Mouse (Mus musculus) ES-Bruce4 (cell line): ENCODE measurements around the gene Ptgs1. TPM values are rescaled to one million over a fixed set of nuclear protein-coding genes. Genes with fewer than 3 reads are reported as not detected.

Source experiments
- H3K27ac ChIP-seq: 2 replicates; pipeline ENCODE4 v1.5.1; 2012; ENCODE audit warnings: low read length, inconsistent platforms; ENCODE audit not compliant: insufficient read depth
- H3K27me3 ChIP-seq: 2 replicates; pipeline ENCODE4 v1.6.1; 2012; ENCODE audit warnings: mild to moderate bottlenecking, low read length, inconsistent platforms; ENCODE audit not compliant: control insufficient read depth, poor library complexity, insufficient read depth, severe bottlenecking
- H3K36me3 ChIP-seq: 2 replicates; pipeline ENCODE4 v1.6.1; 2012; ENCODE audit warnings: inconsistent platforms, mild to moderate bottlenecking, low read length, moderate library complexity; ENCODE audit not compliant: control insufficient read depth, poor library complexity, insufficient read depth, severe bottlenecking
- H3K4me1 ChIP-seq: one replicate; pipeline ENCODE4 v1.8.1; 2011; ENCODE audit warnings: low read length; ENCODE audit not compliant: control insufficient read depth, insufficient read depth
- H3K4me3 ChIP-seq: 2 replicates; pipeline ENCODE4 v1.5.1; 2011; ENCODE audit warnings: low read depth, mild to moderate bottlenecking, low read length
- H3K9ac ChIP-seq: 2 replicates; pipeline ENCODE4 v1.6.1; 2012; ENCODE audit warnings: low read depth, mild to moderate bottlenecking, inconsistent platforms; ENCODE audit not compliant: poor library complexity, severe bottlenecking
- H3K9me3 ChIP-seq: replicated peaks from 2 replicates; pipeline ENCODE4 v1.6.1; 2012; ENCODE audit warnings: mild to moderate bottlenecking, low read length, inconsistent platforms; ENCODE audit not compliant: control insufficient read depth, poor library complexity, insufficient read depth, severe bottlenecking
- CTCF ChIP-seq: IDR thresholded peaks from one replicate; pipeline ENCODE4 v1.8.1; 2011; ENCODE audit warnings: low read depth, low read length
- EP300 ChIP-seq: IDR thresholded peaks from 2 replicates; pipeline ENCODE4 v1.6.1; 2011; ENCODE audit warnings: low read depth, low read length; ENCODE audit not compliant: insufficient read depth
- POLR2A ChIP-seq: IDR thresholded peaks from one replicate; pipeline ENCODE4 v1.8.1; 2011; ENCODE audit warnings: low read length; ENCODE audit not compliant: insufficient read depth
- polyA plus RNA-seq: library from polyadenylated mRNA; stranded (reverse); fragments of >200 nt; gene quantifications from 2 replicates; pipeline ENCODE4 v1.2.4, GENCODE M21; 2011; ENCODE audit warnings: low read depth; ENCODE audit not compliant: missing spikeins, insufficient read depth, insufficient read length

Gene Ptgs1
- polyA plus RNA-seq, 1 experiment: 2.2 TPM

DNA sequence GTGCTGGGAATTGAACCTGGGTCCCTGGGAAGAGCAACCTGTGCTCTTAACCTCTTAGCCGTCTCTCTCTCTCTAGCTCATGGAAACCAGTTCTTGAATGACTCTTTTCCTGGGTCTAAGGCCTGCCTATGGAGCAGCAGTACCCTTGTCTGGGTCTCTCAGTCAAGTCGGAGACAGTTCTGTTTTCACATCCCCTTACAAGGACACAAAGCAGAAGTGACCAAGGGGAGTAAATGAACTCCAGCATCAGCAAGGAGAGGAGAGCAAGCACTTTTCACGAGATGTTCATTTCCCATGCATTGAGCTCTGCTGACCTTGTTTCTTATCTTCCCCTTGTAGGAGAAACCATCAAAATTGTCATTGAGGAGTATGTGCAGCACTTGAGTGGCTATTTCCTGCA is 14.5 kb downstream of the Ptgs1 start:
- no peaks in the 10 kb centered on the region for H3K9me3 ChIP-seq
- no peaks in the 10 kb centered on the region for H3K4me1 ChIP-seq
- H3K36me3 ChIP-seq: no peaks in the 10 kb centered on the region
- no peak overlapping the region for H3K27ac ChIP-seq
- H3K9ac ChIP-seq: no peak overlapping the region
- H3K27me3 ChIP-seq: no peaks in the 10 kb centered on the region
- no peak for TF ChIP-seq POLR2A
- TF ChIP-seq CTCF: no peak
- no peak for TF ChIP-seq EP300
- H3K4me3 ChIP-seq: no peak overlapping the region

GRCm38 (mm10) chr2:36247964-36248363 is 17.7 kb downstream of the Ptgs1 start:
- Histone ChIP-seq H3K27ac (no peak overlapping the region), H3K9ac (no peak overlapping the region), H3K4me1 (no peaks in the 10 kb centered on the region), H3K4me3 (no peak overlapping the region), H3K27me3 (no peaks in the 10 kb centered on the region), H3K36me3 (no peaks in the 10 kb centered on the region), H3K9me3 (no peaks in the 10 kb centered on the region)
- TF ChIP-seq POLR2A: no peak
- no peak for TF ChIP-seq CTCF
- TF ChIP-seq EP300: no peak

DNA sequence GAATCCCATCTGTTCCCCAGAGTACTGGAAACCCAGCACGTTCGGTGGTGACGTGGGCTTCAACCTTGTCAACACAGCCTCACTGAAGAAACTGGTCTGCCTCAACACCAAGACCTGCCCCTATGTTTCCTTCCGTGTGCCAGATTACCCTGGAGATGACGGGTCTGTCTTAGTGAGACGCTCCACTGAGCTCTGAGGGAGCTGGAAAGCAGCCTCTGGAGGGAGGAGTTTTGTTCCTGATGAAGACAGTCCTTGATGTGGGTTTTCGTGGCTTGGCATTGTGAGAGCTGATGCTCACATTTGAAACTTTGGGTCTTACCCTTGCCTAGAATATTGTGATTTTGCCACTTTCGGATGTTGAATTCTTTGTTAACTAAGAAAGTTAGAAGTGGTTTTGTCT is 20.9 kb downstream of the Ptgs1 start:
- H3K27me3 ChIP-seq: no peaks in the 10 kb centered on the region
- no peak overlapping the region for H3K27ac ChIP-seq
- H3K9me3 ChIP-seq: no peaks in the 10 kb centered on the region
- TF ChIP-seq CTCF (no peak), POLR2A (no peak), EP300 (no peak)
- no peak overlapping the region for H3K9ac ChIP-seq
- no peak overlapping the region for H3K4me3 ChIP-seq
- H3K4me1 ChIP-seq: no peaks in the 10 kb centered on the region
- H3K36me3 ChIP-seq: no peaks in the 10 kb centered on the region

- no peaks in the 10 kb centered on the region for H3K36me3 ChIP-seq
- no peak overlapping the region for H3K9ac ChIP-seq
- H3K4me3 ChIP-seq: no peak overlapping the region
- H3K27ac ChIP-seq: no peak overlapping the region
- TF ChIP-seq CTCF (no peak), POLR2A (no peak), EP300 (no peak)
- no peaks in the 10 kb centered on the region for H3K4me1 ChIP-seq
- H3K27me3 ChIP-seq: no peaks in the 10 kb centered on the region
- H3K9me3 ChIP-seq: 0 out of 2 replicates have a peak, but pooled peaks cover 2% of the 10 kb centered on the region
Observed at GRCm38 (mm10) chr2:36252505-36252904, 22.3 kb downstream of the Ptgs1 start.

GRCm38 (mm10) chr2:36254445-36254844 is 24.2 kb downstream of the Ptgs1 start:
- Histone ChIP-seq H3K9ac (no peak overlapping the region), H3K9me3 (0 out of 2 replicates have a peak, but pooled peaks cover 2% of the 10 kb centered on the region), H3K4me3 (no peak overlapping the region), H3K27ac (no peak overlapping the region), H3K36me3 (no peaks in the 10 kb centered on the region), H3K27me3 (no peaks in the 10 kb centered on the region), H3K4me1 (no peaks in the 10 kb centered on the region)
- TF ChIP-seq CTCF (no peak), POLR2A (no peak), EP300 (no peak)

DNA sequence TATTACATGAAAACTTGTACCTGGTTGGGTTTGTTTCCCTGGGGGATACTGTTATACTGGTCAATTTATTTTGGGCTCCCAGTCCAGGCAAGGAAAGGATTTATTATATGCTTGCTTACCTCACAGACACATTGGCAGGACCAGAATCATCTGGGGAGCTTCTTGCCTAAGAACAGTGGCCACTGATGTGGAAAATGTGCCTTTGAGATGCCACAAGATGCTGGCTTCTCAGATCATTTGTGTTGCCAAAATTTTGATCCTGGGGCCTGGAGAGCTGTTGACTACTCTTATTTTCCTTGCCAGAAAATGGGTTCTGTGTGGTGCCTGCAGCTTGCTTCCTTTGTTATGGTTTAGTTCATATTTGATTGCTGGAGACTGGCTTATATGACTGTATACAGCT is 26.7 kb downstream of the Ptgs1 start:
- no peaks in the 10 kb centered on the region for H3K4me1 ChIP-seq
- no peak overlapping the region for H3K9ac ChIP-seq
- no peak overlapping the region for H3K4me3 ChIP-seq
- no peaks in the 10 kb centered on the region for H3K27me3 ChIP-seq
- H3K27ac ChIP-seq: no peak overlapping the region
- H3K9me3 ChIP-seq: 0 out of 2 replicates have a peak, but pooled peaks cover 2% of the 10 kb centered on the region
- no peaks in the 10 kb centered on the region for H3K36me3 ChIP-seq
- TF ChIP-seq EP300: no peak
